Mouse (Mus musculus) kidney, embryonic 14.5 days (tissue): ENCODE measurements at regions not wholly inside any gene's neighbourhood (a gene's known extent, or its start where the extent isn't known, plus 50 kb on each side); places are given as distances from the start of the nearest gene placed in this dataset.

ENCODE experiments used
- ATAC-seq: fragments of 200-750 bp; cut with Nextera tagmentation; 2 replicates; pipeline ENCODE4 v1.8.0; 2017; ENCODE audit warnings: moderate number of reproducible peaks, mild to moderate bottlenecking, moderate TSS enrichment, moderate library complexity; ENCODE audit not compliant: low FRiP score, low TSS enrichment
- H3K27ac ChIP-seq: fragments of 300-500 bp; sonication (generic); 2 replicates; pipeline ENCODE4 v1.5.1; 2014; ENCODE audit warnings: low read depth, mild to moderate bottlenecking, low read length, moderate library complexity, mixed read lengths
- H3K27me3 ChIP-seq: fragments of 300-500 bp; sonication (generic); 2 replicates; pipeline ENCODE4 v1.6.1; 2014; ENCODE audit warnings: mild to moderate bottlenecking, low read length; ENCODE audit not compliant: control insufficient read depth, insufficient read depth
- H3K36me3 ChIP-seq: fragments of 300-500 bp; sonication (generic); 2 replicates; pipeline ENCODE4 v1.6.1; 2014; ENCODE audit warnings: low read length, mixed read lengths; ENCODE audit not compliant: control insufficient read depth, insufficient read depth
- H3K4me1 ChIP-seq: fragments of 300-500 bp; sonication (generic); 2 replicates; pipeline ENCODE4 v1.6.1; 2014; ENCODE audit warnings: low read length, mixed read lengths; ENCODE audit not compliant: control insufficient read depth, insufficient read depth
- H3K4me2 ChIP-seq: fragments of 300-500 bp; sonication (generic); replicated peaks from 2 replicates; pipeline ENCODE4 v1.6.1; 2014; ENCODE audit warnings: low read depth, mild to moderate bottlenecking, low read length
- H3K4me3 ChIP-seq: fragments of 300-500 bp; sonication (generic); 2 replicates; pipeline ENCODE4 v1.5.1; 2014; ENCODE audit warnings: mild to moderate bottlenecking, low read length
- H3K9ac ChIP-seq: fragments of 300-500 bp; sonication (generic); 2 replicates; pipeline ENCODE4 v1.6.1; 2014; ENCODE audit warnings: low read depth, mild to moderate bottlenecking, low read length, moderate library complexity
- H3K9me3 ChIP-seq: fragments of 300-500 bp; sonication (generic); 2 replicates; pipeline ENCODE4 v1.6.1; 2016; ENCODE audit warnings: low read length; ENCODE audit not compliant: control insufficient read depth
- WGBS: fragments of 180-500 bp; shearing (Covaris S2); extraction: QIAGEN DNeasy Blood & Tissue Kit; methylation state at CpG from one replicate; pipeline ENCODE4 v1.1.7; 2014; 5-methylcytosine and 5-hydroxymethylcytosine counted together

GRCm38 (mm10) chr4:75561792-75562191 lies 283.7 kb upstream of the Dmac1 start:
- no peaks in the 10 kb centered on the region for H3K9me3 ChIP-seq
- H3K4me2 ChIP-seq, result no peak overlapping the region
- no peak overlapping the region for H3K27ac ChIP-seq
- no peak overlapping the region for H3K4me3 ChIP-seq
- H3K4me1 ChIP-seq, result no peaks in the 10 kb centered on the region
- H3K27me3 ChIP-seq, result no peaks in the 10 kb centered on the region
- no peaks in the 10 kb centered on the region for H3K36me3 ChIP-seq
- no peak overlapping the region for H3K9ac ChIP-seq
- 65% methylated on average over 1 of the region's 1 CpGs for WGBS
- ATAC-seq, result no peak

GRCm38 (mm10) chr4:75537787-75538186 lies 259.7 kb upstream of the Dmac1 start:
- H3K4me1 ChIP-seq, result no peaks in the 10 kb centered on the region
- no peaks in the 10 kb centered on the region for H3K27me3 ChIP-seq
- H3K9me3 ChIP-seq, result no peaks in the 10 kb centered on the region
- no peak for ATAC-seq
- no peak overlapping the region for H3K27ac ChIP-seq
- H3K4me2 ChIP-seq, result no peak overlapping the region
- no peaks in the 10 kb centered on the region for H3K36me3 ChIP-seq
- no peak overlapping the region for H3K9ac ChIP-seq
- no peak overlapping the region for H3K4me3 ChIP-seq
- 92% methylated on average over 2 of the region's 2 CpGs for WGBS

- WGBS, result 94% methylated on average over 7 of the region's 7 CpGs
- H3K9ac ChIP-seq, result no peak overlapping the region
Measured at GRCm38 (mm10) chr4:75535067-75535466, 257.0 kb upstream of the Dmac1 start.

GRCm38 (mm10) chr4:75529607-75530006 lies 251.5 kb upstream of the Dmac1 start:
- Histone ChIP-seq H3K9ac (no peak overlapping the region), H3K4me3 (no peak overlapping the region), H3K36me3 (no peaks in the 10 kb centered on the region), H3K4me2 (no peak overlapping the region), H3K27ac (no peak overlapping the region), H3K9me3 (no peaks in the 10 kb centered on the region), H3K27me3 (no peaks in the 10 kb centered on the region), H3K4me1 (no peaks in the 10 kb centered on the region)
- 82% methylated on average over 2 of the region's 2 CpGs for WGBS
- no peak for ATAC-seq

More at GRCm38 (mm10) chr4:75535067-75535466, 257.0 kb upstream of the Dmac1 start:
- Histone ChIP-seq H3K4me1 (no peaks in the 10 kb centered on the region), H3K27me3 (no peaks in the 10 kb centered on the region), H3K4me3 (no peak overlapping the region), H3K4me2 (no peak overlapping the region), H3K27ac (no peak overlapping the region), H3K9me3 (no peaks in the 10 kb centered on the region), H3K36me3 (no peaks in the 10 kb centered on the region)
- no peak for ATAC-seq

GRCm38 (mm10) chr4:75517459-75518158 lies 239.5 kb upstream of the Dmac1 start:
- H3K4me1 ChIP-seq, result no peaks in the 10 kb centered on the region
- no peaks in the 10 kb centered on the region for H3K36me3 ChIP-seq
- no peak overlapping the region for H3K4me2 ChIP-seq
- WGBS, result 64% methylated on average over 3 of the region's 3 CpGs
- no peak overlapping the region for H3K4me3 ChIP-seq
- H3K27ac ChIP-seq, result no peak overlapping the region
- ATAC-seq, result no peak
- H3K9me3 ChIP-seq, result no peaks in the 10 kb centered on the region
- H3K27me3 ChIP-seq, result no peaks in the 10 kb centered on the region
- H3K9ac ChIP-seq, result no peak overlapping the region
